In the genomic region with DNA sequence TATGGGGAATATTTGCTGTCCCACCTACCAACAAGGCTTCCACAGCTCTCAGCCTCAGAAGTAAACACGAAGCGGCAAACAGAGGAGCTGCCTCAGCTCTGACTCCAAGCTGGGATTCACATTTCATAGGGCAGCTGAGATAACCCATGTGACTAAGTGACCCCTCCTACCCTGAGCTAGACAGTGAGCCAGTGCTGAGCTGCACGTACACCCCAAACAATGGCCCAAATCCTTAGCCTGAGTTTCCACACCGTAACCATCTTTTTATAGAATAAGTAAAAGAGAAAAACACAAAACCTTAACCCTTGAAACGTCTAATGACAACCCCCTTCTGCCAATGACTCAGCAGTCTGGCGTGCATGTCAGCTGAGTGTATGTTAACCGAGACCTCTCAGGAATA, we compare ENCODE assay signal across 8 mouse cellular contexts. TPM values are rescaled to one million over a fixed set of nuclear protein-coding genes. Genes with fewer than 3 reads are reported as not detected.
DNase-seq lines count a peak whose midpoint lies in the region; ATAC-seq and TF ChIP-seq lines count a peak whose summit lies in the region.

No protein-coding gene starts in this region.

- H3K9ac ChIP-seq in liver, postnatal 0 days (replicated peaks): peak overlapping the region; percentile 97
- H3K9ac ChIP-seq in neural tube, embryonic 15.5 days (replicated peaks): no peak overlapping the region

- no peaks in the 10 kb centered on the region; the same call in 1 of the 2 replicates for H3K36me3 ChIP-seq in liver, postnatal 0 days (replicated peaks; ENCODE audit: insufficient read depth, low read length)
- no peaks in the 10 kb centered on the region for H3K36me3 ChIP-seq in neural tube, embryonic 15.5 days

- WGBS in liver, postnatal 0 days (ENCODE audit: insufficient replicate concordance): 17% methylated on average over 7 of the region's 7 CpGs
- 15% methylated on average over 7 of the region's 7 CpGs for WGBS in neural tube, embryonic 15.5 days

- no peak for TF ChIP-seq EP300 in liver, postnatal 0 days (IDR thresholded peaks at IDR 0.05; ENCODE audit: low read depth)

- no peaks in the 10 kb centered on the region for H3K27me3 ChIP-seq in liver, postnatal 0 days (ENCODE audit: insufficient read depth, low read length)
- peaks cover 10% of the 10 kb centered on the region for H3K27me3 ChIP-seq in neural tube, embryonic 15.5 days (replicated peaks)

- H3K27ac ChIP-seq in liver, postnatal 0 days (ENCODE audit: low read depth): peak overlapping the region; percentile 97
- H3K27ac ChIP-seq in neural tube, embryonic 15.5 days (replicated peaks): no peak overlapping the region

- peak overlapping the region; percentile 85 for H3K4me2 ChIP-seq in liver, postnatal 0 days (ENCODE audit: low read depth, low read length)
- H3K4me2 ChIP-seq in neural tube, embryonic 15.5 days: peak overlapping the region; percentile 42

- peak; percentile 48 for ATAC-seq in liver, postnatal 0 days
- ATAC-seq in neural tube, embryonic 15.5 days (ENCODE audit: low FRiP score): no peak

- H3K4me3 ChIP-seq in liver, postnatal 0 days (ENCODE audit: low read depth, low read length): peak overlapping the region; percentile 86
- H3K4me3 ChIP-seq in neural tube, embryonic 15.5 days (replicated peaks): peak overlapping the region; percentile 15; the same call in 1 of the 2 replicates

- no peaks in the 10 kb centered on the region for H3K9me3 ChIP-seq in liver, postnatal 0 days (ENCODE audit: low read length)
- H3K9me3 ChIP-seq in neural tube, embryonic 15.5 days (replicated peaks): no peaks in the 10 kb centered on the region

- peaks cover 25% of the 10 kb centered on the region for H3K4me1 ChIP-seq in liver, postnatal 0 days (ENCODE audit: insufficient read depth)
- H3K4me1 ChIP-seq in neural tube, embryonic 15.5 days: peaks cover 31% of the 10 kb centered on the region

- no peak for TF ChIP-seq CTCF in liver, postnatal 0 days (IDR thresholded peaks at IDR 0.05; ENCODE audit: low read depth)

- DNase-seq in 3134 (ENCODE audit: extremely low read depth, insufficient read length, low spot score): peak; percentile 38
- DNase-seq in MEL-GATA-1-ER (ENCODE audit: extremely low read depth, low read depth): peak; percentile 67
- peak; percentile 88 for DNase-seq in embryo, embryonic 10 days (ENCODE audit: low spot score)
- DNase-seq in heart, adult 18-20 months: peak; percentile 83
- DNase-seq in kidney, adult 18-20 months: peak; percentile 51
- DNase-seq in liver, postnatal 0 days: peak; percentile 57
- no peak for DNase-seq in ovary, postnatal 36 days (ENCODE audit: low spot score)

RNA-seq across cellular contexts. Expression of gene Bnip3, which starts 2.3 kb away (rescaled TPM):
- 100 to 1,000 TPM; 243 to 325 TPM for total RNA-seq in heart, adult 18-20 months (2021)
- 171 and 190 TPM in 2 replicates for polyA plus RNA-seq in liver, postnatal 0 days (2015; fragmentation: Nextera tagmentation; extraction: Ambion mirVana)
- polyA plus RNA-seq in neural tube, embryonic 15.5 days (2015; fragmentation: Nextera tagmentation; extraction: Ambion mirVana): 128 and 131 TPM in 2 replicates

RNA-seq across cellular contexts. Expression of gene Jakmip3, which starts 33.5 kb away (rescaled TPM):
- total RNA-seq in heart, adult 18-20 months (2021): under 1 TPM in 1 of 2 experiments, not detected in 1; 0.31 TPM
- polyA plus RNA-seq in liver, postnatal 0 days (2015; fragmentation: Nextera tagmentation; extraction: Ambion mirVana): not detected in 2 replicates
- 11.4 and 11.7 TPM in 2 replicates for polyA plus RNA-seq in neural tube, embryonic 15.5 days (2015; fragmentation: Nextera tagmentation; extraction: Ambion mirVana)

Comparison
In these comparisons a context has a peak if more than half of its experiments do, and no peak if none do; other contexts are left out.
1. RNA of gene Jakmip3, which starts 33.5 kb away (polyA plus RNA-seq): 11.4 to 11.7 TPM in neural tube, embryonic 15.5 days; not detected in liver, postnatal 0 days; every median in the first group is over 10 times any median in the second.